Mouse (Mus musculus): ENCODE measurements around the gene Gm9844.
"Not testable (repeated sequence)": the region's sequence is repeated elsewhere in the genome, so short reads cannot be mapped to it uniquely, and the experiment has no call there.

Gm9844 gene

DNA sequence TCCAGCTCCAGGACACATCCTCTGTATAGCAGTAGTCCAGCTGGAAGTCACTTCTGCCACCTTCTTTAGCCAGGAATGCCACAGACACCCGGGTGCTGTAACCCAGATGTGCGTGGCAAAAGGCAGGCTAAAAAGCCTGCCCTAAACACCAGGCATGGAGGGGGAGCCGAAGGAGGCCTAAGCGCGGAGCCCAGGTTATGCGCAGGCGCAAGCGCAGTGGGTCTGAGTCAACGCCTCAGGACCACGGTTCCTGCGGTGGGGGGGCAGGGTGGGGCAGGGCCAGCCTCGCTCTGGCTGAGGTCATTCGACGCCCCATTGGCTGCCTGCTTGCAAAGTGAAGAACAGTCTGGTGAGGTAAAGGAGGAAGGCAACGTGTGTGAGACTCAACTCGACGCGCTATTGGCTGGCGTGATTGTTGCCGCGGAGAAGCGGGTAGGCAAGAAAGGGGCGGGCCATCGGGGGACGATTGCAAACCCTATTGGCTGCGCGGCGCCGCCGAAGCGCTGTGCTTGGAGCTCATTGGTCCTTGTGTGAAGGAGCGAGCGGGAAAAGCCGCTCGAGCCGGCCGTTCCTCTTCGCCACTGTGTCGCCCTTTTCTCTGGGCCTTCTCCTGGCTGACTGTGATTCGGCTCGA is 7.6 kb downstream of the Gm9844 start, which contains the start of the genes Lypd4 and Dmrtc2:
Lypd4 (minus strand) TSS at position 410 of the 634 bp plus-strand sequence.
Dmrtc2 (plus strand) TSS at position 526 of the 634 bp plus-strand sequence.
- no peak for DNase-seq (ENCODE audit: low spot score)

DNA sequence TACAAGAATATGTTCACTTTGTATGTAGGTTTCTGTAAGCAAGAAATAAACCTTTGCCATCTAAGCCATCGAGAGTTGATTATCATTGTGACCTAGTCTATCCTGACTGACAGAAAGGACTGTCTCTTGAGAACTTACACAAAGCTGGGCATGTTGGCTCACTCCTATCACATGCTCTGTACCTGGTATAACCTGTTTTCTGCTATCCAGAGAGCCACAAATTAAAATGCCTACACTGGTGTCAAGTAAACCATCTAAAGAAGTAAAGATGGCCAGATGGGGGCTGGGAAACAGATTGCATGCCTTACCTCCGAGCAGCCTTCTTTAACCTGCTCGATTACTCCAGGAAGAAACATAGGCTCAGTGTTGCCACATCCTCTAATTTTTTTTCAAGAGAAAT is 15.6 kb downstream of the Gm9844 start:
- DNase-seq (ENCODE audit: low spot score), result no peak

DNA sequence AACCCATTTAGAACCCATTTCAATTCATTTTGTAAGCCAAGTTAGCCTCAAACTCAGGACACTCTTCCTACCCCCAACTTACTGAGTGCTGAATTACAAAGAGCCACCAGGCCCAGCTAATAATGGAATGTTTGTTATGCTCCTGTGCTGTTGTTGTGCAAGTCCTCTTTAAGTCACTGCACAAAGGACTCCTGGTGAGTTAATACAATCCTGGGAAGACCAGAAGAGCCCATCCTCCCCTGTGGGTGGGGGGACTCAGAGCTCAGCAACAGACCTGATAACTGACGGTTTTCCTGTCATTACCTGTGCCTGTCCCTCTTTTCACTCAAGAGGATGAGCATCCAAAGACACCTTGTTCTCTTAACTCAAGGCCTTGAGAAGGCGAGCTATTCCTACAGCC is 17.6 kb downstream of the Gm9844 start:
- no peak for DNase-seq (ENCODE audit: low spot score)

DNA sequence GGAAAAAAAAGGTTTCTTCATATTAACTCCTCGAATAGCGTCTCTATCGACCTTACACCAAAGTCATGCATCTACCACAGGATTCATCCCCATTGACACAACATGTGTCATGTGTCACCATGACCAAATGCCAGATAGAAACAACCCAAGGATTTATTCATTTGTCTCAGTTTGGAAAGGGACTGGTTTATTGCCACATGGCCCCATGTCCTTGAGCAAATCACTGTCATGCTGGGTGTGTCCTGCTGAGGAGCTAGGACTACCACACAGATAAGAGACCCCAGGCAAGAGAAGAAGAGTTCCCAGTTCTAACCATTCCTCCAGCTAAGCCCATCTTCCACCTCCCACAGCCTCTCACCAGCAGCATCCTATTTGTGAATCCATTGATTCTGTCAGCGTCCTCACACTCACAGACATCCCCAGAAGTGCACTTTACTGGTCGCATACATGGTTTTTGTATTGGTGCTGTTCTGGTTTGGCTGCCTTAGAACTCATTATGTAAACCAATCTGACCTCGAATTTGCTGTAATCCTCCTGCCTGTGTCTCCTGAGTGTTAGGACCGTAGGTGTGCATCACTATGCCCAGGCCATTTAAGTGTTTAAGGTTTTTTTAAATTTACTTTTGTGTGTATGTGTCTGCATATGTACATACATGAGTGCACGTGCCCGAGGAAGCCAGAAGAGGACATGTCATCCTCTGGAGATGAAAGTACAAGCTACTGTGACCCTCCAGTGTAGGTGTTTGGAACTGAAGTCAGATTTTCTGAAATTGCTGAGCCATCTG is 20.6 kb downstream of the Gm9844 start:
- DNase-seq (ENCODE audit: low spot score), result no peak

DNA sequence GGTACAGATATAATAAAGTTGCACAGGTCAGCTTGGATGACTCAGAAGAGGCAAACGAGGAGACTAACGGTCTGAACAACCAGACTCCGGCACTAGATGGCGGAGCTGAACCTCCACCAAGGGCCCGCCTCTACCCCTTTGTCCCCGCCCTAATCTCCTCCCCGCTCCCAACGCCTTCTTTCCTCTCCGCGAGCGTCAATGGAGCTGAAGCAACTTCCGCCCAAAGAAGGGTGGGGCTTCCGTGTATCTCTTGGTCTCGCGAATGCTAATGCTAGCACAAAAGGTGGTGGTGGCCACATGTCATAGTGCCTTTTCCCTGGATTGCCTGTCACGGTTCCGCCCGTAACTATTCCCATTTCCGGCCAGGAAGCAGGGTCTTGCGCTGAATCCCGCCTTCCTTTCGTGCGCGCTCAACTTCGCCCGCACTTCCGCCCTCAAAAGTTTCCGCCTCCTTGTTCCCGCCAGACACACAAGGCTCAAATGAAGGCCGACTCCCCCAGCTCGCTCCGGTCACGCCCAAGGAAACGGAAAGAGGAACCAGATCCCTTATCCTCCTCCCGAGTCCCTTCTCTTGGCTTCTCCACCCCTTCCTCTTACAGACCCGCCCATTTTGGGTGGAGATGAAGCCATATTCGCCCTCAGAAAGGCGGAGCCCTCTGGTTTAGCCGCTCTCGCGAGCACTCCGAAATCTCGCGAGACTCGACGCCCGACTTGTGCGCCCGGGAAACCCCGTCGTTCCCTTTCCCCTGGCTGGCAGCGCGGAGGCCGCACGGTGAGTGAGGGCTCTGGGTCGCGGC is 22.1 kb downstream of the Gm9844 start, which contains the start of gene Rps19:
Rps19 (plus strand) TSS at position 476 of the 797 bp plus-strand sequence.
- peak; percentile 99 for DNase-seq (ENCODE audit: low spot score)

DNA sequence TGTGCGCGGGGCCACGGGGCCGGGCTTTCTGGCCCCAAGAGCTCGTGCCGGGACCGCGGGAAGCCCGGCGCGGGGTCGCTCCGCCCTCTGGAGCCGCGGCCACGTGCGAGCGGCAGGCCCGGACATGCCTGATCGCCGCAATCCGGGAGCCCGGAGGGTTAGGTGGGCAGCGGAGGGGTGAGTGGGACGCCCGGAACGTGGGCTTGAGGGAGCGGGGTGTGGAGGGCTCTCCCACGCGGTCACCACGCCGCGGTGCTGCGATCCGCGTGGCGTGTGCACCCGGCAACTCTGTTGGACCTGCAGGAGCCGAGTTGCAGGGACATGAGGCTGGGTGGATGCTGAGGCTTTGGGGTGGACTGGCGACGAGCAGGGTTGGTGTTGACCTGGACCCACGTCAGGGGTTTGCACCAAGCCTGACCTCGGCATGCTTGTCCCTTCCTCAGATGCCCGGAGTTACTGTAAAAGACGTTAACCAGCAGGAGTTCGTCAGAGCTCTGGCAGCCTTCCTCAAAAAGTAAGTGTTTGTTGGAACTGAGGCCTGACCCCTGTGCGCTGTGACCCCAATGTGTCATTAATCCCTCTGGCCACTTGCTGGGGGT is 22.8 kb downstream of the Gm9844 start:
- no peak for DNase-seq (ENCODE audit: low spot score)

DNA sequence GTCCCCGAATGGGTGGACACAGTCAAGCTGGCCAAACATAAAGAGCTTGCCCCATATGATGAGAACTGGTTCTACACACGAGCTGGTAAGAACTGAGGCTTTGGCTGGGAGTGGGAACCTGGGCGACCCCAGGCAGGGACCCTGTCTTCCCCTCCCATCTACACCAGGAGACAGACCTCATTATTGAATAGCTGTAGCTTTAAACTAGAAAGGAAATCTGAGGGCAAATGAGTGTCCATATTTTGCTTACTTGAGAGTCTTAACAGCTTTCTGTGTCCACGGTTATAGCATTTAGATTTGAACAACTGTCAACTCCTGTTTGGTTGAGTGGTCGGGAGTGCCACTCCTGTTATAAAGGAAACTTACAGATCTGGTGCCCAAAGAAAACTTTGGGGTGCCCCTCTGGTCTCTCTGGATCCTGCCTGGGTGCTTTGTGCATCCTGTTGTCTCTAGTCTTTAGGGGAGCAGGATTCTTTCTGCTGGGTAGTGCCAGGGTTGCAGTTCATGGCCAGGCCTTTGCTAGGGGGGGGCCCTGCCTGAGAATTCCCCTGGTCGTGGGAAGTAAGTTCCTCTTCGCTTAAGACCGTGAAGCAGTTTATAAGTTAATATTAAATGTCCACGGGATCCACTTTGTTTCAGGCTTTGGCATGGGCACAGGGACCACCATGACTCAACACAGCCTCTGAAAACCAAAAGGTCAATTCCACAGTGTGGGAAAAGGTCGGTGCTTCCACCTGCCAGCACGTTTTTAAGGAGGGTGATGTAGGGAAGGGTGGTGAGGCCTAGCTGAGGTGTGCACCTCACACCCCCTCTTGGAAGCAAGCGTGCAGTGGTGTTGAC is 23.7 kb downstream of the Gm9844 start:
- DNase-seq (ENCODE audit: low spot score), result no peak

DNA sequence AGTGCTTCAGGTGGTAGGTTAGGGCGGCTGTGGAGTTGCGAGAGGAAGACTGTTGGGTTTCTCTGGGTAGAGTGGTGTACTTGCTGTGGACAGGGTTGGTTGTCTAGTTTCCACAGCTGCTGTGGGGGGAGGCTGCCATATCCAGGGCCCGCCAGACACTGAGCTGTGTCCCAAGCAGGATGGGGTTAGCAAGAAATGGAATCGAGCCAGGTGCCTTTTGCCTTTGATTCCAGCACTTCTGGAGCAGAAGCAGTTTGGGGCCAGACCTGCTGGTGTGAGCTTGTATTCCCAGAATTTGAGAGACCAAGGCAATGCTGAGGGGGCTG is 24.3 kb downstream of the Gm9844 start:
- DNase-seq (ENCODE audit: low spot score), result no peak

DNA sequence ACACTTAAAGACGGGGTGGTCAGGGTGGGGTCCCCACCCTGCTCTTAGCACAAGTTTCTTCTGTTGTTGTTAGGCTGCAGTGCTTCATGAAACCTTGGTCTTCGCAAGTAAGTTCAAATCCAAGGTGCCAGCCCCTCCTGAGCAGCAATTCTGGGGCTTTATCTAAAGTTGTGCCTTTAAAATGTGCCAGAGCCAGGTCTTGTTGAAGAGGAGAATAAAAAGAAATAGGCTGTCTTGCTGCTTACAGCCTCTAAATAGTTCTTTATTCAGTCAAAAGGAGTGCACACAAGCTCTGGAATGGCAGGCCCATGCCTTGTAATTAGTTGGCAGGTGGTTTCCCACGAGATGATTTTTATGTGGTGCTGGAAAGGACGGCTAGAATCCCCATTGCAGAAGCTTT is 25.1 kb downstream of the Gm9844 start:
- no peak for DNase-seq (ENCODE audit: low spot score)

DNA sequence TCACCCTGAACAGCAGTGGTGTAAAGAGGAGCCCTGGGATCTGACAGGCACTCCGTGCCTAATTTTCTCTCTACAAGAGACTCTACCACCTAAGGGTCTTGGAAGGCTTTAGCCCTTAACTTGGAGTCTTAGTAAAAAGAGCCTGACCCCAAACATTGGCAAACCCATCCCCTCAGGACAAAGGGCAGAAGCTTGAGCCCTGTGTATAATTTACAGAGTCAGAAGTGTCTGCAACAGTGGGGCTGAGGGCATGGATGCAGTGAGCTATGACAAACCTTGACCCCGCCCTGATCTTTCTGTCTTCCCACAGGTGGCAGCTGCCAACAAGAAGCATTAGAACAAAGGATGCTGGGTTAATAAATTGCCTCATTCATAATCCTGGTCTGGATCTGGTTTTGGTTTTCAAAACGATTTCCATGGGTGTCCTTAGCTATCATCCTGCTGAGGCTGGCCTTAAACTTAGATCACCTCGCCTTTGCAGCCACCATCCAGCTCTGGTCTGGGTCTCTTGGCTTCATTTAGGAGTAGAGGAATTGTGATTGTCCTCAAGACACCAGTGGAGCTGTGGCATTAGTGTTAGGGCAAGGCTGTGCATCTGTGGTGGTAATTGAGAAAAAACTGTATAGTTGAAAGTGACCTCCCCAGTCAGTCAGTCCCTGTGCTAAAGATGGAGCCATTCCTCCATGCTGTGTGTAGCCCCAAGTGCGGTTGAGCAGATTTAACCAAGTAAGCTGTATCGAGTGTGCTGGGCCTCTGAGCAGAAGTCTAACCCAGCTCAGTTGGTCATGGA is 27.6 kb downstream of the Gm9844 start:
- no peak for DNase-seq (ENCODE audit: low spot score)

DNA sequence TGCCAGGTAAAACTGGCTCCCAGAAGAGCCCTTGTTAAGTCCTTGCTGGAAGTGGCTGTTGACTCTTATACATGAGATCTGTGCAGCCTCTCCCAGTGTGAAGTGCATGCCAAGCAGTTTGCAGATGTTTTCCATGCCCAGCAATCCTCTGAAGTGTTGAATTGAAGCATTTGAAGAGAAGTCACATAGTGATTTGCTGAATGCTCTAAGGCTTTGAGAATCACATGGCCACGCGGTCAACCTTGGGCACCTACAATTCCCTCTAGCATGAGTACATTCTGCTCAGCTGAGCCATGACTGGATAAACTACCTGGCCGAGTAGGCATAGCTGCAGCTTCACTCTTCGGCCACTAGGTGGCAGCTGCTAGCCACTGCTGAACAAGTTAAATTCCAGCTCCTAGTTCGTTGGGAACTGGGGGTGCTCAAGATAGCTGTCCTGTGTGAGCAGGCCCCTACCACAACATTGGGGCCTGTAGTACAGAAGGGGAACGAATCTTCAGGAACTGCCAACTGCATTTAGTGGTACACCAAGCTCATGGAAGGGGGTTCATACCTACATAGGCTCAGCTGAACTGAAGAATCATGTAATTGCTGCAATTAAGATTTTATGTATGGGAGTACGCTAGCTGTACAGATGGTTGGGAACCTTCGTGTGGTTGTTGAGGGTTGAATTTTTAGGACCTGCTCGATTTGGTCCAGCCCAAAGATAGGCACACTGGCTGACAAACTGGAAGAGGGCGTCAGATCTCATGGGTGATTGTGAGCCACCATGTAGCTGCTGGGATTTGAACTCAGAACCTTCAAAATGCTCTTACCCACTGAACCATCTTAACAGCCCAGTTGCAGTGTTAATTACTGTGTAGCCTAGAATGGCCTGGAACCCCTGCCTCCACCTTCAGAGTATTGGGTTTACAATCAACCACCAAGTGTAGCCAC is 28.5 kb downstream of the Gm9844 start:
- peak; percentile 89 for DNase-seq (ENCODE audit: low spot score)

DNA sequence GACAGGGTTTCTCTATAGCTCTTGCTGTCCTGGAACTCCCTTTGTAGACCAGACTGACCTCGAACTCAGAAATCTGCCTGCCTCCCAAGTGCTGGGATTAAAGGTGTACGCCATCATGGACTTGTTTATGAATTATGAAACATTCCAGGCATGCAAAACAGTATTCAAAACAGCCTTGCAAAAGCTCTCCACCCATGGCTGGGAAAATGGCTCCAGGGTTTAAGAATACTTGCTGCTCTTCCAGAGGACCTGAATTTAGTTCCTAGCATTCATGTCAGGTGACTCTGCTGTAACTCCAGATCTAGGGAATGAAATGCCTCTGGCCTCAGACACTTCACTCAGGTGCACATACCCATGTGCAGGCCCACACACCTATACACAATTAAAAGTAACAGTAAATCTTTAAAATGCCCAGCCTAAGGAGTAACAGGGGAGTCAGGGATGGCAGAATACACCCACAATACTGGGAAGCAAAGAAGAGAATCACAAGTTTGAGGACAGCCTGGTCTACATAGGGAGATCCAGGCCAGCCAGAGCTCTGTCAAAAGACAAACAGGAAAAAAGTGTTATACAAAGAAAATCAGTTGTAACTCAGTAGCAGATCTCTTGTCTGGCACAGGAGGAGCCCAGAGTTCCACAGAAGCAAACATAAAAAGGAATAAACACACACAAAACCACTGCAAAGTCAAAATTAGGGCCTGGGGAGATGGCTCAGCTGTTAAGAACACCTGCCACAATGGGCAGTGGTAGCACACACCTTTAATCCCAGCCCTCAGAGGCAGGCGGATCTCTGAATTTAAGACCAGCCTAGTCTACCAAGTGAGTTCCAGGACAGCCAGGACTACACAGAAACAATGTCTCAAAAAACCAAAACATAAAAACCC is 29.5 kb downstream of the Gm9844 start:
- DNase-seq (ENCODE audit: low spot score), result no peak

DNA sequence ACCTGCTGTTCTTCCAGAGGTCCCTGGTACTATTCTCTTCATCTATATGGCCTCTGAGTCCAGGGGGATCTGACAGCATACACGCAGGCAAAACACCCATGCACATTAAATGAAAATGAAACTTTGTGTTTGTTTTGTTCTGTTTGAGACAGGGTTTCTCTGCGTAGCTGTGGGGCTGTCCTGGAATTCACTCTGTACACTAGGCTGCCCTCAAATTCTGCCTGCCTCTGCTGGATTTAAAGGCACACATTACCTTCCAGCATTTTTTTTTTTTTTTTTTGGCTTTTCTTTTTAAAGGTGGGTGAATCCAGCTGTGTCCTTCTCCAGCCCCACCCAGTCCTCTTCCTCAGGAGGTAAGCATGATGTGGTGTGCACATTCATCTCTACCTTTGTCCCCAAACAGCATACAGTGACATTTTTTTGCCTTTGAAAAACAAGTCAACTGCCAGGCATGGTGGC is 30.1 kb downstream of the Gm9844 start:
- DNase-seq (ENCODE audit: low spot score), result peak; percentile 18

DNA sequence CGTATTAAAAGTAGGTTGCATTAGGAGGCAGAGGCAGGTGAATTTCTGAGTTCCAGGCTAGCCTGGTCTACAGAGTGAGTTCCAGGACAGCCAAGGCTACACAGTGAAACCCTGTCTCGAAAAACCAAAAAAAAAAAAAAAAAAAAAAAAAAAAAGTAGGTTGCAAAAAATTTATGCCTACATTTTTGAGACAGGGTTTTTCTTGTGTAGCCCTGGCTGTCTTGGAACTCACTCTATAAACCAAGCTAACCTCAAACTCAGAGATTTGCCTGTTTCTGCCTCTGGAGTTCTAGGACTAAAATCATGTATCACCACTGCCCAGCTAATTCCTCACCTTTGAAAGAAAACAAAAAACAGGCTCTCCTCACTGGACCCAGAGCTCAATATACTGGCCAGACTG is 33.7 kb downstream of the Gm9844 start:
- not testable (repeated sequence) for DNase-seq (ENCODE audit: low spot score)

DNA sequence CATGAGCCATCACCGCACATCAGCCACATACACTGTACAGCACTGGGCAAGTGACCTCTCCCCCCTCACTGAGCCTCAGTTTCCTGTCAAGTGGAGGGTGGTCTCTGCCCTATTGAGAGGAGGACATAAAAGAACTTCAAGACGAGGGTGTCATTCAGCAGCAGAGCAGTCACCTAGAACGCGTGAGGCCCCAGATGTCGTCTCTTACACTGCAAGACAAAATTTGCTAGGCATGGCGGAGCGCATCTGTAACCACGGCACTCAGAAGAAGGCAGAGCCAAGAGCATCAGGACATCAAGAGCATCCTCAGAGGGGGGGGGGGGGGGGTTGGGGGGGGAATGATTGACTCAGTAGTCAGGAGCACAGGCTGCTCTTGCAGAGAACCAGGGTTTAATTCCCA is 34.3 kb downstream of the Gm9844 start:
- DNase-seq (ENCODE audit: low spot score), result no peak

DNA sequence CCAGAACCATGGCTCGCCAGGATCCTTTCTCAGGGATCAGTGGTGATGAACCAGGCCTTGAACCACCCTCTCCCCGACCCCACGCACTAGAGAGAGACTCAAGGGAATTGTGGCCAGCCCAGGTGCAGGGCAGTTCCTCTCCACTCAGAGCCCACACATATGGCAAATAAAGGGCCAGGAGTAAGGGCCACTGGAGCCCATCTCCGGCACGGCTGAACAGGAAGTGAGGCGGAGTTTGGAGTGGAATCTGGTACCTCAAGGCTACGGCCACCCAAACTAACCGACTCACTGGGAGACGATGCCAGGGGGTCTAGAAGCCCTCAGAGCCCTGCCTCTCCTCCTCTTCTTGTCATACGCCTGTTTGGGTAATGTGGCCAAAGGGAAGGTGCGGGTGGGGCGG is 35.2 kb downstream of the Gm9844 start, which contains the start of gene Cd79a:
Cd79a (plus strand) TSS at position 158 of the 400 bp plus-strand sequence.
- DNase-seq (ENCODE audit: low spot score), result peak; percentile 46

DNA sequence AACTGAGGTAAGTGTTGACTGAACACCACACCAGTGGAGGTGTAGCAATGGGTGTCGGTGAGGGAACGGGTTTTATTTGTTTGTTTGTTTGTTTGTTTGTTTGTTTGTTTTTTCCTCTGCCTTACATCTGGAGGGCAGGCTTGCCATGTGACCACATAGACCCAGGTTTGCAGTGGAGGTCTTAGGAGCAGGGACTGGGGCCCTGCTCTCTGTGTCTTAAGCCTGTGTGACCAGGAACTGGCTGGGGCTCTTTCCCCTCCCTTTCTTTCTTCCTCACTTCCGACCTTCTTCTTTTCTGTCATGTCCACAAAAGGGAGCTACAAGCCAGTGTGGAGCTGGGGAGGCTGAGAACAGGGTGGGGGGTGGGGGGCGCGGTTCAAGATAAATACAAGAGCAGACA is 35.9 kb downstream of the Gm9844 start:
- no peak for DNase-seq (ENCODE audit: low spot score)

DNA sequence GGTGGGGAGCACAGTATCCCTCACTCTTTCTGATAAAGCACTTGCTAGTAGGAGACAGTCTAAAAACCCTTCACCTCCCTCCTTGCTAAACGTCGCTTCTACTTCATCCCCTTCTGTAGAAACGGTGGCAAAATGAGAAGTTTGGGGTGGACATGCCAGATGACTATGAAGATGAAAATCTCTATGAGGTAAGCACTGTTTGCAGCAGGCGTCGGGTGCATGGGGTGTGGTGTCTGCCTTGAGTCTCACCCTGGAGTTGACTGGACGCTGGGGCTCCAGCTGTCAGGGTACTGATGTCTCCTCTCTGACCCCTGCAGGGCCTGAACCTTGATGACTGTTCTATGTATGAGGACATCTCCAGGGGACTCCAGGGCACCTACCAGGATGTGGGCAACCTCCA is 39.1 kb downstream of the Gm9844 start:
- DNase-seq (ENCODE audit: low spot score), result no peak
